8 mouse cellular contexts compared by ENCODE assay signal in the genomic region with DNA sequence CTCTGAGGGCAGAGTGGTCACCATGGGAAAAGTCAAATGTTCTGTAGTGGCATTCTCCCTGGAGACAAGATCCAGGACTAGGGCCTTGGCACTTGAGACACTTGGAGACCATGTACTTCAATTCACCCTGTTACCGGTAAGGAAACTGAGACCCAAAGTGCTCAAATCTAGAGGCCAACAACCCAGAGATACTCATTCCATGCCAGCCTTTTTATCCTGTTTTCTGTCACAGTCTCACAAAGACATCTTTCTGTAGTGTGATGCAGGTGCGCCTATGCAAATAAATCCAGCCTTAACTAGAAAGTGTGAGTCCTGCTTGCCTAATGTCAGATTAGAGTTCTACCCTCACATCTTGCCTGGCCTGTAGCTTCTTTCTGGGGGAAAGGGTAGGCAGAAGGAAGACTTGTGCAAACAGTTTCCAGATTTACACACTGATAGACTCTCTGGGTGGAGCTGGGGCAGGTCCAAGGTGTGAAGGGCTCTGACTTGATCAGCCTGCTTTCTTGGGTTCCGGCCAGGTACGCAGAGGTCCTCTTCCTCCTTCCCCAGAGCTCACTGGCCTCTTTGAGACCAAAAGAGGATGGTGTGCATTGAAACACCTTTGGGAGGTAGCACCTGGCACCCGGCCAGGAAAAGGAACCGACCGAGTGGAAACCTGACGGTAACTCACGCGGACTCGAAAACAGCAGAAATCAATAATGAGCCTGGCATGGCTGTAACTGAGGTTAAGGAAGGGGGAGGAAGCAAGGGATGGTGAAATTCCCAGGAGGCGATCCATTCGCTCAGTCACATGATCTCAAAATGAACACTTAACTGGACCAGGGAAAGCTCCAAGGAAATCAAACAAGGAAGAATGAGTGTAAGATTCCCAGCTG. TPM values are rescaled to one million over a fixed set of nuclear protein-coding genes. Genes with fewer than 3 reads are reported as not detected.
DNase-seq lines count a peak whose midpoint lies in the region; ATAC-seq and TF ChIP-seq lines count a peak whose summit lies in the region.

No protein-coding gene starts in this region.

- ATAC-seq in kidney, embryonic 14.5 days (ENCODE audit: low FRiP score, low TSS enrichment) = no peak
- ATAC-seq in liver, postnatal 0 days = peak; percentile 83

- H3K27me3 ChIP-seq in kidney, embryonic 14.5 days (ENCODE audit: control insufficient read depth, insufficient read depth, low read length) = no peaks in the 10 kb centered on the region
- H3K27me3 ChIP-seq in liver, postnatal 0 days (ENCODE audit: insufficient read depth, low read length) = no peaks in the 10 kb centered on the region

- TF ChIP-seq CTCF in liver, postnatal 0 days (IDR thresholded peaks at IDR 0.05; ENCODE audit: low read depth) = no peak

- no peak overlapping the region; the same call in 1 of the 2 replicates for H3K4me2 ChIP-seq in kidney, embryonic 14.5 days (replicated peaks; ENCODE audit: low read depth, low read length)
- H3K4me2 ChIP-seq in liver, postnatal 0 days (ENCODE audit: low read depth, low read length) = peak overlapping the region; percentile 58

- no peak overlapping the region for H3K4me3 ChIP-seq in kidney, embryonic 14.5 days (ENCODE audit: low read length)
- H3K4me3 ChIP-seq in liver, postnatal 0 days (ENCODE audit: low read depth, low read length) = no peak overlapping the region

- H3K27ac ChIP-seq in kidney, embryonic 14.5 days (ENCODE audit: low read depth, low read length) = no peak overlapping the region
- H3K27ac ChIP-seq in liver, postnatal 0 days (ENCODE audit: low read depth) = peak overlapping the region; percentile 79

- TF ChIP-seq EP300 in liver, postnatal 0 days (IDR thresholded peaks at IDR 0.05; ENCODE audit: low read depth) = peak; percentile 63; the same call in 1 of the 2 replicates

- H3K4me1 ChIP-seq in kidney, embryonic 14.5 days (ENCODE audit: control insufficient read depth, insufficient read depth, low read length) = peaks cover 7% of the 10 kb centered on the region; the same call in 1 of the 2 replicates
- peaks cover 29% of the 10 kb centered on the region for H3K4me1 ChIP-seq in liver, postnatal 0 days (ENCODE audit: insufficient read depth)

- H3K9ac ChIP-seq in kidney, embryonic 14.5 days (ENCODE audit: low read depth, low read length) = no peak overlapping the region
- no peak overlapping the region for H3K9ac ChIP-seq in liver, postnatal 0 days (replicated peaks)

- 64% methylated on average over 13 of the region's 13 CpGs for WGBS in kidney, embryonic 14.5 days
- 64% methylated on average over 13 of the region's 13 CpGs for WGBS in liver, postnatal 0 days (ENCODE audit: insufficient replicate concordance)

- H3K9me3 ChIP-seq in kidney, embryonic 14.5 days (ENCODE audit: control insufficient read depth, low read length) = no peaks in the 10 kb centered on the region
- no peaks in the 10 kb centered on the region for H3K9me3 ChIP-seq in liver, postnatal 0 days (ENCODE audit: low read length)

- peak; percentile 70 for DNase-seq in kidney, adult 11 months
- peak; percentile 95 for DNase-seq in fat pad, adult 2 months (ENCODE audit: extremely low read depth, low read depth, low spot score)
- peak; percentile 78 for DNase-seq in liver, postnatal 0 days
- peak; percentile 41 for DNase-seq in testis, postnatal 14 days (ENCODE audit: low spot score)
- no peak for DNase-seq in layer of hippocampus, adult 18-20 months (ENCODE audit: low spot score in 2 of 2)
- DNase-seq in frontal cortex, postnatal 25 days (ENCODE audit: low spot score in 2 of 2) = no peak
- DNase-seq in left cerebral cortex, postnatal 14 days (ENCODE audit: low spot score in 2 of 2) = no peak

- intact Hi-C loops in left cerebral cortex, postnatal 14 days (cut with DNase I) = no loop called here

- no peaks in the 10 kb centered on the region for H3K36me3 ChIP-seq in kidney, embryonic 14.5 days (ENCODE audit: control insufficient read depth, insufficient read depth, low read length)
- no peaks in the 10 kb centered on the region for H3K36me3 ChIP-seq in liver, postnatal 0 days (replicated peaks; ENCODE audit: insufficient read depth, low read length)

RNA-seq across cellular contexts. Expression of a gene that starts 13.2 kb away (rescaled TPM):
- polyA plus RNA-seq in kidney, embryonic 14.5 days (2014; fragmentation: Nextera tagmentation; extraction: Ambion mirVana) = 51.7 and 83.6 TPM in 2 replicates
- 19.8 and 21.6 TPM in 2 replicates for polyA plus RNA-seq in liver, postnatal 0 days (2015; fragmentation: Nextera tagmentation; extraction: Ambion mirVana)
- total RNA-seq in layer of hippocampus, adult 18-20 months (2021) = 10 to 100 TPM; 38.7 to 42.0 TPM
- total RNA-seq in left cerebral cortex, postnatal 14 days (2021) = 10 to 100 TPM; 20.2 to 27.1 TPM

Comparison
In these comparisons a context has a peak if more than half of its experiments do, and no peak if none do; other contexts are left out.
1. DNase-seq: peak in kidney, adult 11 months (single experiment), fat pad, adult 2 months (single experiment), liver, postnatal 0 days (single experiment) and testis, postnatal 14 days (single experiment); none in layer of hippocampus, adult 18-20 months (0 of 2), frontal cortex, postnatal 25 days (0 of 2) and left cerebral cortex, postnatal 14 days (0 of 2).